Mouse (Mus musculus): ENCODE data around the gene Malrd1.

The Malrd1 gene

DNA sequence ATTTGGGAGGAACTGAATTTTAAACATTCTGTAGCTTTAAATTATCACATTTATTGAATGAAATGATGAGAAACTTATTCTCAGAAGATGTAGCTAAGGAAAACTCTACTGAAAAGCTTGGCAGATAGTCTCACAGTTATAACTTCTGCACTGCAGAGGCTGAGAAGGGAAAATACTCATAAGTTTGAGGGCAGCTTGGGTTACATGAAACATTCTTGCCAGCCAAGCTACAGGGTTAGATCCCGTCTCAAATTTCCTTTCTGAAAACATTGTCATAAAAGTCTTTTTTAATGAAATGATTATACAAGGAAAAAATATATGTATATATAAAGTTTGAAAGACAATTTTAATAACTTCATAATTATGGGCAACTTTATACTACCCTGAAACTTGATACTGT is 714.6 kb downstream of the Malrd1 start:
- in situ Hi-C loops (cut with MboI; ENCODE audit: low pct_unique_long_range_greater_than_20kb in 1 of 2, low sequenced_read_pairs in 2 of 2, unreplicated experiment in 1 of 2) = no loop called here

GRCm38 (mm10) chr2:16243097-16243496 is 716.8 kb downstream of the Malrd1 start:
- in situ Hi-C loops (cut with MboI; ENCODE audit: low pct_unique_long_range_greater_than_20kb in 1 of 2, low sequenced_read_pairs in 2 of 2, unreplicated experiment in 1 of 2) = no loop called here

DNA sequence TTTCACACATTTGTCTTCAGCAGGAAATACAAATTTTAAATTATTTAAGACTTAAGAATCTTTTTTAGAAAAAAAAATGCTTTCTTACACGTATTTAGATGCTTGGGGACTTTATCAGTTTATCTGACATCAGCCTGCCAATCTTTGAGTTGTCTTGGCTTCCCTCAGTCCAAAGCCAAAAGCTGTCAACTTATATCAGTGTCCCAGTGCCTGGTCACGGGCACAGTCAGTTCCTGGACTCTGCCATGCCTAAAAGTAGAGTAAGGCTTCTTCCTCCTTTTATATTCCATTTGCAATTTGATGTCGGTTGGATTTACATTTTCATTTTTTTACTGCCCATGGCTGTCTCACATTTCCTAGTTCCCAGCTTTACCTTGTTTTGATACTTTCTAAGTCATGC is 722.6 kb downstream of the Malrd1 start:
- in situ Hi-C loops (cut with MboI; ENCODE audit: low pct_unique_long_range_greater_than_20kb in 1 of 2, low sequenced_read_pairs in 2 of 2, unreplicated experiment in 1 of 2) = no loop called here

DNA sequence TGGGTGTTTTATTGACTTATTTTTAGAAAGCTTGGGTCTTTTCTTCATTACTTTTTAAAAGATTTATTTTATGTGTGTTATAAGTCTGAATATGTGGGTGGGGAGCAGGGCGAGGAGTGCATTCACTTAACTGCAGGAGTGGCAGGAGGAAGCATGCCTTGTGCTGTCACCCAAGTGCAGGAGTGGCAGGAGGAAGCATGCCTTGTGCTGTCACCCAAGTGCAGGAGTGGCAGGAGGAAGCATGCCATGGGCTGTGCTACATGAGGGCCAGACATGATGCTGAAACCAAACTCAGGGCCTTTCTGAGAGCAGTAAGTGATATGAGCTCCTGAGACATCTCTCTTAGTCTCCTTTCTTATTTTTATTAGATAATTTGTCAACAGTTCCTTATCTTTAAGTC is 726.0 kb downstream of the Malrd1 start:
- in situ Hi-C loops (cut with MboI; ENCODE audit: low pct_unique_long_range_greater_than_20kb in 1 of 2, low sequenced_read_pairs in 2 of 2, unreplicated experiment in 1 of 2) = no loop called here

Measured in mouse embryonic stem cell (cell line).